Mouse (Mus musculus) ES-Bruce4 (cell line): ENCODE results near the gene Vapa.

Source experiments
- CTCF ChIP-seq: IDR thresholded peaks from one replicate; pipeline ENCODE4 v1.8.1; 2011; ENCODE audit warnings: low read depth, low read length
- EP300 ChIP-seq: IDR thresholded peaks from 2 replicates; pipeline ENCODE4 v1.6.1; 2011; ENCODE audit warnings: low read depth, low read length; ENCODE audit not compliant: insufficient read depth
- POLR2A ChIP-seq: IDR thresholded peaks from one replicate; pipeline ENCODE4 v1.8.1; 2011; ENCODE audit warnings: low read length; ENCODE audit not compliant: insufficient read depth

- TF ChIP-seq POLR2A (no peak), CTCF (no peak), EP300 (no peak)
Measured at GRCm38 (mm10) chr17:65608743-65609142, 4.6 kb downstream of the Vapa start.
